Mouse (Mus musculus): ENCODE measurements around the gene Nsa2.

The Nsa2 gene

GRCm38 (mm10) chr13:97087421-97087820 is 50.3 kb downstream of the Nsa2 start:
- no peak for DNase-seq (ENCODE audit: extremely low read depth, low read depth)

GRCm38 (mm10) chr13:97086316-97086715 is 51.4 kb downstream of the Nsa2 start:
- DNase-seq (ENCODE audit: extremely low read depth, low read depth), result no peak

GRCm38 (mm10) chr13:97082432-97082831 is 55.3 kb downstream of the Nsa2 start:
- no peak for DNase-seq (ENCODE audit: extremely low read depth, low read depth)

- DNase-seq (ENCODE audit: extremely low read depth, low read depth), result no peak
Observed at GRCm38 (mm10) chr13:97080615-97081014, 57.1 kb downstream of the Nsa2 start.

GRCm38 (mm10) chr13:97080201-97080600 is 57.5 kb downstream of the Nsa2 start:
- no peak for DNase-seq (ENCODE audit: extremely low read depth, low read depth)
